Mouse (Mus musculus): ENCODE measurements around the gene Fhl3. TPM values are rescaled to one million over a fixed set of nuclear protein-coding genes. Genes with fewer than 3 reads are reported as not detected.
A peak's percentile ranks its signal among the peaks of the same experiment; 100 is the strongest.

Gene Fhl3
- 1 to 10 TPM; 3.8 to 4.5 TPM for total RNA-seq (2021)

DNA sequence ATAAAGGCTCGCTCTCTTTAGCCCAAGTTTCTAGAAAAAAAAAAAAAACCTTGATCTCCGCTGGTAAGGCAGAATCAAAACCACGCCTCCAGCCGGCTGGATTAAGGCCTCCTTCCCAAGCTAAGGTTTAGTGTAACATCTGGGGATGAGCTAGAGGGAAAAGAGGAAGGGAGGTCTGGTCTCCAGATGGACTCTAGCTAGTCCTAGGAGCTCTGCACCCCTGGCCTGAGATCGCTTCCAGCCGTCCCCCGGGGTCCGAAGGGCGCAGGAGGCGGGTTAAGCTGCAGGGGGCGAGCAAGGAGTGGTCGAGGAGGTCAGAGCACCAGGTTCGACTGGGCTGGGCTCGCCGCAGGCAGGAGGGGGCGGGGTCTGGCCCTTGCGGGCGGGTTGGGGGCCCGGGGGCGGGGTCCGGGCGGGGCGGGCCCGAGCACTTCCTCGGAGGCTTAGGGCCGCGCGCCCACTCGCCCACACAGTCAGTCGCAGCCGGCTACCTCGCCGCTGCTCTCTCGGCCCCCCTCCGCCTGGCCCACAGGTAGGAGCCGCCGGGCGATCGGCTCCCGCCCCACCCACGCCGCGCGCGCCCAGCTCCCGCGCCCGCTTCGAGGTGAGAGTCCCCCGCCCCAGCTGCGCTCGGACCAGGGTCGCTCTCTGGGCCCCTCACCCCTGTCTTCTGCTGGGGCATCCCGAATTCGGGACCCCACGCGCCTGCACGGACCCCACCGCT is at the start of gene Fhl3:
Fhl3 (plus strand) TSS at position 454 of the 724 bp plus-strand sequence.
- peak in 1 of 2 experiments; percentile 84 for DNase-seq (ENCODE audit: extremely low spot score in 1 of 2, low spot score in 2 of 2)
- intact Hi-C loops (cut with DNase I) = no loop called here

DNA sequence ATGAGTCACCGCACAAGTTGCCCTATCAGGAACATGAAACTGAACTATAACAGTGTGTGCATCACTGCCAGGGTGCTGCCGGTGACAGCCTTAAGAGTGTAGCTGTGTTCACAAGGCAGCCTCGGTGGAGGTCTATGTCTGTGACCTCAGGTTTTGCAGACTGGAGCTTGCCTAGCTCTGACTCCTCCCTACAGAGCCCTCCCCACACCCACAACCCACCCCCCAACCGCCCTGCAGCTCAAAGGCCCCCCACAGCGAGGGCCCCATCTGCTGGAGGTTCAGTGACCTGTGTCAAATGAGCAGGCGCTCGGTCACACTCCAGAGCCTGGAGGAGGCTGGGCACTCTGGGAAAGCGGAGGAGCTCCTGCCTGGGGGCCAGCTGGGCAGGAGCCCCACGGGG is 47.6 kb upstream of the Fhl3 start:
- DNase-seq (ENCODE audit: extremely low spot score in 1 of 2, low spot score in 2 of 2) = peak in 1 of 2 experiments; percentile 40
- intact Hi-C loops (cut with DNase I) = no loop called here

DNA sequence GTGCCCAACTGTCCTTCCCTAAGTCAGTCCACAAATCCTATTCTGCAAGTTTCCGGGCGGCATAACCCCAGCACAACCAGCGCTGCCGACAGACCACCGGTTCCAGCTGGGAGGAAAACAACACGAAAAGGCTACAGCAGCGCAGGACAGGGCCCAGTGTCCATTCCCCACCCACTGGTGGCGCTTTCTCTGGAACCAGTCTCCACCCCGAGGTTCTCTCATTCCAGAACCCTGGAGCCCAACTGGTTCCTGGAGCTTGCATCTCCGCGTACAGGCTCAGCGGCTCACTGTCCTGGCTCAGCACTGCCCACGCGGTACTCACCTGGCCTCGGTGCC is 44.0 kb upstream of the Fhl3 start, which contains the start of gene Pou3f1:
Pou3f1 (plus strand) TSS at position 290 of the 336 bp plus-strand sequence.
- intact Hi-C loops (cut with DNase I) = loop anchor here (5.0 kb wide), 1 partner anchor 89 kb away; no protein-coding TSS in a partner anchor
- no peak for DNase-seq (ENCODE audit: extremely low spot score in 1 of 2, low spot score in 2 of 2)

GRCm38 (mm10) chr4:124656854-124657650 is 43.4 kb upstream of the Fhl3 start:
- intact Hi-C loops (cut with DNase I) = loop anchor here (5.0 kb wide), 1 partner anchor 90 kb away; no protein-coding TSS in a partner anchor
- DNase-seq (ENCODE audit: extremely low spot score in 1 of 2, low spot score in 2 of 2) = peak; percentile 89 to 93

GRCm38 (mm10) chr4:124657781-124658180 is 42.7 kb upstream of the Fhl3 start:
- intact Hi-C loops (cut with DNase I) = loop anchor here (5.0 kb wide), 1 partner anchor 90 kb away; no protein-coding TSS in a partner anchor
- DNase-seq (ENCODE audit: extremely low spot score in 1 of 2, low spot score in 2 of 2) = peak in 1 of 2 experiments; percentile 61

DNA sequence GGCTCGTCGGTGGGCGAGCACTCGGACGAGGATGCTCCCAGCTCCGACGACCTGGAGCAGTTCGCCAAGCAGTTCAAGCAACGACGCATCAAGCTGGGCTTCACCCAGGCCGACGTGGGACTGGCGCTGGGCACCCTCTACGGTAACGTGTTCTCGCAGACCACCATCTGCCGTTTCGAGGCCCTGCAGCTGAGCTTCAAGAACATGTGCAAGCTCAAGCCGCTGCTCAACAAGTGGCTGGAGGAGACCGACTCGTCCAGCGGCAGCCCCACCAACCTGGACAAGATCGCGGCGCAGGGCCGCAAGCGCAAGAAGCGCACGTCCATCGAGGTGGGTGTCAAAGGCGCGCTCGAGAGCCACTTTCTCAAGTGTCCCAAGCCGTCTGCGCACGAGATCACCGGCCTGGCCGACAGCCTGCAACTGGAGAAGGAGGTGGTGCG is 42.1 kb upstream of the Fhl3 start:
- DNase-seq (ENCODE audit: extremely low spot score in 1 of 2, low spot score in 2 of 2) = peak in 1 of 2 experiments; percentile 46
- intact Hi-C loops (cut with DNase I) = loop anchor here (5.0 kb wide), 1 partner anchor 91 kb away; no protein-coding TSS in a partner anchor

DNA sequence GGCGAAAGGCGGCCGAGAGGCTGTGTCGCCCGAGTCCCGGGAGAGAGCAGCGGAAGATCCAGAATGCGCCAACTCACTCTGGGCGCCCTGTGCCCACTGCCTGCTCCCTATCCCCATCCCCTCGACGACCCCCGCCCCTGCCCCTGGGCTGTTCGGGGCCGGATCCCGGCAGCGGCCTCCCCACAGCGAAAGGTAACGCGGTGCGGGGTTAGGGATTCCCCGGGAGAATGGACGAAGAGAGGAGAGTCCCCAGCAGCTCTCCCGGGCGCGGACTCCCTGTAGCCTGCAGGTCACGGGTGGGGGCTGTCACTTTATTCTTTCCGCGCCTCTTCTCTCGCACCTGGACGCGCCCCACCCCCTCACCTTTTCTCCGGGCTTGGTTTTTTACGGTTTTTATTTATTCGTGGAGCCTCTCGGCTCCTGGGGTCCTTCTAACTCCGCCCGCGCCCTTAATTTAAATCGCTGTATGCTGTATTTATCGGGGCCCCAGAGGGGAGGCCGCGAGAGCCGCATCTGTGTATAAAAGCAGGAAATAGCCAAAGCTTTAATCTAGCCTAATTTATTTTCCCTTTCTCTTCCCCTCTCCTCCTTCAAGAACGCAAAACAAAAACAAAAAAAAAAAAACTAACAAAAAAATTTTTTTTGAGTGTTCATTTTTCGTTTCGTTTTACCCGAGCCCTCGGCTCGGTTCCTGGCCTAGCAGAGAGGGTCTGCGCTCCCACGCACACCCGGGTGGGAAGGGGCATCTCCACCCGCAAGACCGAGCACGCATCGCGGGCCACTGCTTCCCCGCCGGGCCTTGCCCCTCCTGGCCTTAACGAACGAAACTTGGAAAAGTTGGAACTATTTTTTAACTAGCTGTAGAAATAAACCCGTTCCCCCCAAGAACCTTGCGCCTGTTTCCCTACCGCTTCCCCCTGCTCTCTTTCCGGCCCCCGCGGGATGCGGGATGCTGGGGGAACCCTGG is 41.0 kb upstream of the Fhl3 start:
- intact Hi-C loops (cut with DNase I) = loop anchor here (5.0 kb wide), 1 partner anchor 92 kb away; no protein-coding TSS in a partner anchor
- peak in 1 of 2 experiments; percentile 42 for DNase-seq (ENCODE audit: extremely low spot score in 1 of 2, low spot score in 2 of 2)

DNA sequence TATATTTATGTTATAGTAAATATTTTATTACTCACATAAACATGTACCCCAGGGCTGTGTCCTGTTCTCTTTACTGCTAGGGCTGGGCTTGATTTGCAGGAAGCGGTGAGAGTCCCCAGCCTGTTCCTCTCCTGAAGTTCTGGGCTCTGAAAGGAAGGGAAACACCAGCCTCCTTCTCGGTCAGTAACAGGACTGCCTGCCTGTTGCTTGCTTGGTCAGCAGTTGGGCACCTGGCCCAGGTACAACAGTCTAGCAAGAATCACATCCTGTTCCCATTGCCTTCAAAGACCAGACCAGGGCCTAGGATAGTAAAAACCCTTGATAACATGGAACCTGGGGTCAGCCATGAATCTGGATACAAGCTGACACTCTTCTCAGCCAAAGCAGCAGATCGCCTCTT is 39.9 kb upstream of the Fhl3 start:
- no peak for DNase-seq (ENCODE audit: extremely low spot score in 1 of 2, low spot score in 2 of 2)
- intact Hi-C loops (cut with DNase I) = no loop called here

- intact Hi-C loops (cut with DNase I) = no loop called here
- no peak for DNase-seq (ENCODE audit: extremely low spot score in 1 of 2, low spot score in 2 of 2)
These were observed 37.5 kb upstream of the Fhl3 start for GRCm38 (mm10) chr4:124663034-124663433.

DNA sequence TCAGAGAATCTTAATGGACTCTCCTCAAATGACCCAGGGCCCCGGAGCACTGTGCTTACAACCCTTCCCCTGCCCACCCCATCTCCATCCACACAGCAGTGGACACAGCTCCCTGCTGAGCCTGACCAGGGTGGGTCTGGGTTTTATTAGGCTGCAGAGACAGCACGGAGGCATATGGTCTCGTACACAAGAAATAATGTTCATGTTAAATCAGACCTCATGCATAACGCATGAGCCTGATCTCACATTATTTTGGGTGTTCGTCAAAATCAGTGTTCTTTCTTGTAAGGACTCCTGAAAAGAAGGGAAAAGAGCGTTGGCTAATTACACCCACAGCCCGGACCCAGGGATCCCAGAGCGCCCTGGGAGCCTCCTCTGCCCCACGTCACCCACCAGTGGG is 36.3 kb upstream of the Fhl3 start:
- no peak for DNase-seq (ENCODE audit: extremely low spot score in 1 of 2, low spot score in 2 of 2)
- intact Hi-C loops (cut with DNase I) = no loop called here

GRCm38 (mm10) chr4:124664604-124665003 is 35.9 kb upstream of the Fhl3 start:
- no peak for DNase-seq (ENCODE audit: extremely low spot score in 1 of 2, low spot score in 2 of 2)
- intact Hi-C loops (cut with DNase I) = no loop called here

DNA sequence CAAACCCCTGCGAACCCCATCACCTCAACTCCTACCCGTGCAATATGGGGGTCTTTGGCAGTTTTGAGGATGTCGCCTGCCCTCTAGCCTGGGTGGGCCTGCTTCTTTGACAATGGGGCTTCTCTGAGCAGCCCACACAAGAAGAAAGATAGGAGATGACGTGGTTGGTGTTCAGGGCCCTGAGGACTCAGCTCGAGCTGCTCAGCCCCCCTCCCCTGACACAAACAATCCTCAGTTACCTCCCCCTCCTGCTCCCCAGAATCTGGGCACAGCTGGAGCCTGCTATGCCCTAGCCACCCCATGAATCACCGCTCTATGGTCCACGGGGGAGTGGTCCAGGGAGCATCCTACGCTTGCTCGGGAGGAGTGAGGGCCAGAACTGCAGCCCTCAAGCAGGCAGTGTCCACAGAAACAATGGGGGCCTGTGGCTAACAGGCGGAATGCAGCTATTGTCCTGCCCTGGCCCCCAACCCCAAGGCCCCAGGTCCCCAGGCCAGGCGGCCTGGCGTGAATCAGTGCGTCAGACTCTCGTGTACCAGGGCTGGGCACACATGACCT is 32.9 kb upstream of the Fhl3 start:
- intact Hi-C loops (cut with DNase I) = no loop called here
- no peak for DNase-seq (ENCODE audit: extremely low spot score in 1 of 2, low spot score in 2 of 2)

DNA sequence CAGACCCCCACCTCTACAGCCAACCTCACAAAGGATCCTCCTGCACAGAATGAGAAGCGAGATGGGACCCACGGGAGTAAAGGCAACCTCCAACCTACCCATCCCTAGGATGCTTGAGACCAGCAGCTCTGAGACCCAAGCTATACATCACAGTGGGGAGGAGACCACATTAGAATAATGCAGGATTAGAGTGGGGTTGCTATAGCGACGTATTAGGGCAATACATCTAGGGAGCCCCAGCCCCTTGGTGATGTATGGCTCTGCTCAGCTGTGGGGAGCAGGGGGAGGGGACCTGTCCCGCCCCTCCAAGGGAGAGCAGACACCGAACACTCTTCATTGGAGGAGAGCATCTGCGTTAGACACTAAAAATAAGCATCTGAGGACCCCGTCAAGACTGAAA is 32.4 kb upstream of the Fhl3 start:
- intact Hi-C loops (cut with DNase I) = no loop called here
- DNase-seq (ENCODE audit: extremely low spot score in 1 of 2, low spot score in 2 of 2) = no peak

DNA sequence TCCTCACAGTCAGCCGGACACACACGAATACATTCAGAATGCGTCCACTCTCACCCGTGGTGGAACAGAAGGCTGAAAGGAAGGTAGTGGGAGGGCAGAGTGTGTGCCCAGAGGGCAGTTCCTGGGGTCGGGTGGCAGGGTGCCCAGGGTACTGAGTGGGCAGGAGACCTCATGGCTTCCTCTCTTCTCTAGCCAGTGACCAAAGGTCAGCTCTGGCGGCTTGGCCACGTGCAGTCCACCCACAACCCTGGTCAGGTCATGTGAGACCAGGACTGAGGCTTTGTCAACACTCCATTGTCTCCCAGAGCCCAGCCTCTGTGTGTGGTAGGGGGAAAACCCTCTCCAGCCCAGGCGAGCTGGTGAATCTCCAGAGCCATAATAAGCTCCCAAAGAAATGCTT is 30.3 kb upstream of the Fhl3 start:
- no peak for DNase-seq (ENCODE audit: extremely low spot score in 1 of 2, low spot score in 2 of 2)
- intact Hi-C loops (cut with DNase I) = loop anchor here (5.0 kb wide), 2 partner anchors 443 to 713 kb away; no protein-coding TSS in a partner anchor

GRCm38 (mm10) chr4:124671583-124671982 is 28.9 kb upstream of the Fhl3 start:
- no peak for DNase-seq (ENCODE audit: extremely low spot score in 1 of 2, low spot score in 2 of 2)
- intact Hi-C loops (cut with DNase I) = loop anchor here (5.0 kb wide), 2 partner anchors 444 to 714 kb away; no protein-coding TSS in a partner anchor

- peak; percentile 45 to 78 for DNase-seq (ENCODE audit: extremely low spot score in 1 of 2, low spot score in 2 of 2)
- intact Hi-C loops (cut with DNase I) = loop anchor here (5.0 kb wide), 2 partner anchors 445 to 715 kb away; no protein-coding TSS in a partner anchor
These were observed 27.9 kb upstream of the Fhl3 start for GRCm38 (mm10) chr4:124672347-124673320.
